Mouse (Mus musculus) megakaryocyte, embryonic 14.5 days (primary cell): Measurements from ENCODE around the gene Dach2.

ENCODE experiments used
- FLI1 ChIP-seq: IDR thresholded peaks from 2 replicates; pipeline ENCODE4 v1.6.1; 2012; ENCODE audit warnings: low read length, inconsistent platforms, mixed read lengths
- GATA1 ChIP-seq: IDR thresholded peaks from 3 replicates; pipeline ENCODE4 v1.6.1; 2012; ENCODE audit warnings: mixed read lengths, low read length, inconsistent platforms, borderline replicate concordance

- TF ChIP-seq GATA1 = no peak
- TF ChIP-seq FLI1 = no peak
Measured at GRCm38 (mm10) chrX:113833062-113833461, 535.8 kb downstream of the Dach2 start.
